Mouse (Mus musculus): ENCODE measurements at regions not wholly inside any gene's neighbourhood (a gene's known extent, or its start where the extent isn't known, plus 50 kb on each side); places are given as distances from the start of the nearest gene placed in this dataset.

DNA sequence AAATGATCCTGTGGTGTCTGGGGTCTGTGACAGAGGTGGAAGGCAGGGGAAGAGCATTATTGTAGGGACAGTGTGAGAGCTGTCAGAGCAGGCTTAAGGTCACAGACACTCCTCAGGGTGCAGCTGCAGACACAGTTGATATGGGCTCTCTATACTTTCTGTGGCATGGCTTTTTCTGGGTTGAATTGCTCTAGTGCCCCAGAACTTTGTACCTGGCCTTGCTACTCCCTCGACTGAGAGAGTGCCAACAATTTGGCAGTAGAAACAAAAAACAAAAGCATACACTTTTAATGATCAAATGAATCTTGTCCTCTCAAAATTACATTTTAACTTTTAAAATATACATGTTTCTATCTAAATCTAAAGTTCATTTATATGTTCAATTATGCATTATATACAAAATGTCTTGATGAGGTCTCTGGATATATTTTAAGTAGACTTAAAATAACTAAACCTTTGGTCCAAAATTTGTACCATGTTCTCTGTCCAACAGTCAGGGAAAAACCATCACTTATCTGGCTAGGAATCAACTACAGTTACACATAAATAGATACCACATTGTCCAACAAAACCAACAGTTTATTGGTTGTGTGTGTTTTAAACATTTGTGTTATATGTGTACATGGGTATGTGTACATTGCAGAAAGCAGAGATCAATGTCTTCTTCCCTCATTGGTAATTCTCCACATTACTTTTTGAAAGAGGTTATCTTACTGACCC lies 508.3 kb upstream of the Arpp21 start:
- no peak for TF ChIP-seq CTCF (IDR thresholded peaks at IDR 0.05; ENCODE audit: borderline replicate concordance, extremely low read depth, insufficient read depth, insufficient read length)
- no peak for TF ChIP-seq POLR2A (IDR thresholded peaks at IDR 0.05; ENCODE audit: borderline replicate concordance, extremely low read depth, insufficient read depth, insufficient read length, poor library complexity, severe bottlenecking)
